Mouse (Mus musculus) lung, postnatal 10 days (tissue): Measurements from ENCODE around the gene Hmgn2.
A peak's percentile ranks its signal among the peaks of the same experiment; 100 is the strongest.
"Not testable (repeated sequence)": the region's sequence is repeated elsewhere in the genome, so short reads cannot be mapped to it uniquely, and the experiment has no call there.

Experiments
- DNase-seq: peaks from one replicate; pipeline ENCODE4 v3.0.0; 2021

Hmgn2 gene

DNA sequence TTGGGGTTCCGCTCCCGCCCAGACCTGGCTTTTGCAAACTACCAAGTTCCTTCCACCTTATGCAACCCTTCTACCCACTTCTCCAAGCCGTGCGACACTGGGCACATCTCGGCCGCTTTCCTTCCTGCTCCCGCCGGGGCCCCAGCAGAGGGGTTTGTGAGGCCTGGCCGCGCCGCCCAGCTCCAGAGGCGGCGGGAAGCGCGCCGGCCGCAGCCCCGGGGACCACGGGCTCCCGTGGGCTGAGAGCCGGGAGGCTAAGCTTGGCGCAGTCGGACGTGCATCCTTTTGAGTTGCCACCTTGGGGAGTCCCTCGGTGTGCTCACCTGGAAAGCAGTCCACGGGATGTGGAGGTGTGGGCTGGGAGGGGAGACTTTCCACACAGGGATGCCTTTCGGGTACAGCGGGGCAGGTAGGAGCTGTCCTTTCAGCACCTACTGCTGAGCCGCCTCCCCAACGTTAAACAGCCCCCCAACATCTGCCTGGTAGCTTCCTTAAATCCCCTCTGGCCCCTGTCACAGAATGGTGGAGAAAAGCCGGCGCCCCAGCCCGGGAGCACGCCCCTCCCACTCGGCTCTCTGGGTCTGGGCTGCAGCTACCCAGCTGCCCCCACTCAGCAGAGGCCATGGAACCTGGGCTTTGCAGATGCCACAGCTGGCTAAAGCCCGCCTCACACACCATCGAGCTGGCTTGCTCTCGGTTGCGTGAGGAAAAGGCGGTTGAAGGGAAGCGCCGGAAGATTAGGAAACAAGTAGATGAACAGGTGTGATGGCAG is at the start of gene Hmgn2:
TSS of gene Hmgn2 (minus strand) at position 501 of the 772 bp plus-strand sequence.
- DNase-seq: peak; percentile 62

DNA sequence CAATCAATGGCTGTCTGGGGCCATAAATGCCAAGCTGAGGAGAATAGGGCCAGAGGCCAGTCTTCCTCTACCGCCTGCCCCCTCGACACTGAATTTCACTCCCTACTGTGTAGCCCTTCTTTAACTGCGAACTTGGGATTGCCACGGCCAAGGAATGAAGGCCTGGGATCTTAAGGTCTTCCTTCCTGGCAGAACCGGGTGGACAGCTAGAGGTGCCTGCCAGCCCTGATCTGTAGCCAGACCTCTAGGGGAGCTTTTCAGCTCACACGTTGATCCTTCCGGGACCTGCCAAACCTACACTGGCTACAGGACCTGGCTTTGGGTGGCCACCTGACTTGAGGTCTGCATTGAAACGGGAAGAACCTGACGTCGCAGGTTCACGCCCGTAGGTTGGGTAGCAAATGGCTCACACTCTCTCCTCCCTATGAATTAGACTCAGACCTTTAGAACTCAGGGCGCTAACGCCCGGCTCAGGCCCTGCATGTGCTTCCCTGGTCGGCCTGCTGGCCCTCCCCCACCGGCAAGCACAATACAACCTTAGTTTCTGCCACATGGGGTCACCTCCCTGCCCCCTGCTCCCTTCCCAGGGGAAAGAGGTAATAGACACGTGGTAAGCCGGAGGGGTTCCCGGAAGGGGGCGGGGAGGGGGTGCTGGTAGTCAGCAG is 48.9 kb upstream of the Hmgn2 start:
- DNase-seq: no peak

DNA sequence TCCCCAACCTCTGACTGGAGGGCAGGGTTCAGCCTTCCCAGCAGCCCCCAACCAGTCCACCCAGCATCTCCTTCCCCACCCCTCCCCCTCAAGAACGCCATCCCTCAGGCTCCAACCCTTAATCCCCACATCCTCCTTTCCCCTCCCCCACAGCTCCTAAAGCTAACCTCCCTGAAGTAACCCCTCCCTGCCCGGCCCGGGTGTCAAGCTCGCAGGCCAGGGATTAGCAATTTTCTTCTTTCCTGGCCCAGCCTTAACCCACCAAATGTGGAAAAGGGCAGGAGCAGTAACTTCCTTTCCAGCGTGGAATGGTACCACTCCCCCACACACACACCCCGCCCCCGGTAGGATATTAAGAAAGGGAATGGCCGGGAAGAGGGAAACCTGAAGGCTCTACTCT is 48.3 kb upstream of the Hmgn2 start:
- DNase-seq: no peak

DNA sequence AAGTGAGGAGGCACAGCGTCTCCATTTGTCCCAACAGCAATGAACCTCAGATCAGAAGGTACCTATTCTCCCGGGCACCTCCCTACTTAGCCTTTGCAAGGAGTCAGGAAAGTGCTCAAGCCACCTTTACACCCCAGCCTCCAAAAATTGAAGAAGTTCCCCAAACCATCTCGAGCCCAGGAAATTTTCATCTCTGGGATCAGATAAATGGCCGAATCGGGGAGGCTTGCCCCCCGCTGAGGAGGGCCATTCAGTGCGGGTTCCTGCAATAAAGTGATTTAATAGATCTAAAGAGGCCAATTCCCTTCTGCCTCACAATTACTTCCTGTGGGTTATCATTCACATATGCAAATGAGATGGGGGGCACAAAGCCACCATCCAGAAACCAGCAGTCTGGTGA is 47.8 kb upstream of the Hmgn2 start:
- no peak for DNase-seq

DNA sequence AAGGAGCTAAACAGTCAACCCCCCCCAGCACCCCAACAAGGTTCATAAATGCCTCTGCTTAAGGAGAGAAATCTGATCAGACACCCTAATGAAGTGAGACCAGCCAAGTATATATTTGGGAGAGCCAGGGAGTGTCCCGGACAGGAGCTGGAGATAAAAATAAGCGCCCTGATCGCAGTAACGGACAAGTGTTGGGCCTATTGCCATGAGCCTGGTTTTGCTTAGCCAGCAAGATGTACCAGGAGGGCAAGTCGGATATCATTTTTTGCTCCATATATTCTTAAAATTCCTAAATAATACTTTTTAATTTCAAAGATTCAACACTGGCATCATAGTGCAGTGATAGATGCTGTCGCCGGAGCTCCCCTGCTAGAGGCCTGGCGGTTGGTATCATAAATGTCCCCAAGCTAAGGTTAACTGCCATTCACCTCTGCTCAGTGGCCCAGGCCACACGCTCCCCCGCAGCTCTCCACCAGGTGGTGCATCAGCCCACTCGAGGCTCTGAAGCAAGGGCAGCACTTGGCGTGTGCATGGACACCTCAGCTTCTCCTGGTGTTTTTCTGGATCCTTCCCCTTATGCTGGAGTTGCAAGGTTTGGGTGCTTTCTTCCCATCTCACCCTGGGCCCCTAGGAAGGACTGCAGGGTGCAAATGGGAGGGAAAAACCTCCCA is 44.5 kb upstream of the Hmgn2 start:
- DNase-seq: no peak

DNA sequence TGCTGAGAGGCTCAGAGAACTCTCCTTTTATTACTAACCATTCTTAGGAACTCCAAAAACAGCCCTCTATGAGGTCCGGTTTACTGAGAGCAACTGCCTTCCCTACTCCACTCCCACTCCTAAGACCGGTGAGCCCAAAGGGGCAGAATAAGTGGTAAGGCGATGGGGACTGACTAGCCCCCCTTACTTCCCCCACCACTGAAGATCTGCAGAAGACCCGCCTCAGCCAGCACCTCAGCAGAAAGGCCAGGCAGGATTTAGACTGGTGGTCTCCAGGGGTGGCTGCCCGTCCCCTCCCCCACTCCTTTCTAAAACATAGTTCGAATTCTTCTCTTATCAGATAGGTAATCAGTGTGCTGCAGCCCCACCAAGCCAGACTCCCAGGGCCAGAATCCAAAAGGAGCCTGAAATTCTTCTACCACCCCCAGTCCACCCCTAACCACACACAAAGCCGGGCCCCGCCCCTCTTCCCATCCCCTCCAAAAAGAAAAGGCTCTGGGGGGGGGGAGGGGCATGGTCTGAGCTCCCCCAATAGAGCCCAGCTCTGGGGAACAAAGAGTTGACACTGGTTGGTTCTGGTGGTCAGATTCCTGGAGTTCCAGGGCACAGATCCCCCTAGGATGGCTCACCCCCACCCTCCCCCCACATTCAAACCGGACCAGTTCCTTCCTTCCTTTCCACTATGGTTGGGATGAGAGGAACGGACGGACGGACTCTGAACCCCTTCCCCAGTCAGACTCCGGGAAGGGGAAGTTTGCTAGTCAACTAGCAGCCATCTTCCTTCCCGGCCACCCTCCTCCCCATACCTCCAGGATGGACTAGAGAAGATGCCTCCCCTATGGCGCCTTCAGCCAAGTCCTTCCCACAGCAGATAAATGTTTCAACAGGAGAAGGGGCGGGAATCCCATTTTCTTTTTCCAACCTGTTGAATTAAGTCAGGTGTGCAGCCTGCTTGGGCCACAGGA is 43.3 kb upstream of the Hmgn2 start:
- no peak for DNase-seq

DNA sequence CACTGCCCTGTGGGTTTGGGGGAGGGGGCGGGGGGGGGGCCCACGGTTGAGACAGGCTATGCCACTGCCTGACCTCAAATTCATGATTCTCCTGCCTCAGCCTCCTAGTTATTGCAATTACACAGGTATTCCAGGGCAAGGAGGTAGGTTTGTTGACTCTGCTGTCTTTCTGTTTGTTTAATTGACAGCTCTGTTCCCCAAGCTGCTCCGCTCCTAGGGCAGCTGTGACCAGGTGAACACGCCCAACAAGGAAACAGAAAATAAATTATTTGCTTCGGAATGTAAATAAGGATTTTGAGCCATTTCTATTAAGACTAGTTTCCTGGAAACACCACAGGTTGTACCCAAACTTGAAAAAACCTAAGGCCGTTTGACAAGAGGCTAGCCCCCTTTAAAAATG is 41.3 kb upstream of the Hmgn2 start:
- no peak for DNase-seq

DNA sequence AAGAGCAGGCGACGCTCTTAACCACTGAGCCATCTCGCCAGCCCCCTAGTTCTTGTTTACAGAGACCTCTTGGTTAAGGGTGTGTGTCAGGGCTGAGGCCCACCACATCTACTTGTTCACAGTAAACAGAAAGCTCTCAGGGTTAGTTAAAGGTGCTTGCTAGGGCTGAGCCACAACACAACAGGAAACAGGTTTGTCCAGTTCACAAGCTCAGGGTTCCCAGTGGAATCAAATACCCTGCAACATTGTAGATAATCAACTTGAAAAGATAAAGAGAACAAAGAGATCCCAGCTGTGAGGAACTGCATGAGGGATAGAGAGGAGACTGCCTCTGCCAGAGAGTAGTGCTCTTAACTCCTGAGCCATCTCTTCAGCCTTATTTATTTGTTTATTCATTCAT is 38.4 kb upstream of the Hmgn2 start:
- no peak for DNase-seq

DNA sequence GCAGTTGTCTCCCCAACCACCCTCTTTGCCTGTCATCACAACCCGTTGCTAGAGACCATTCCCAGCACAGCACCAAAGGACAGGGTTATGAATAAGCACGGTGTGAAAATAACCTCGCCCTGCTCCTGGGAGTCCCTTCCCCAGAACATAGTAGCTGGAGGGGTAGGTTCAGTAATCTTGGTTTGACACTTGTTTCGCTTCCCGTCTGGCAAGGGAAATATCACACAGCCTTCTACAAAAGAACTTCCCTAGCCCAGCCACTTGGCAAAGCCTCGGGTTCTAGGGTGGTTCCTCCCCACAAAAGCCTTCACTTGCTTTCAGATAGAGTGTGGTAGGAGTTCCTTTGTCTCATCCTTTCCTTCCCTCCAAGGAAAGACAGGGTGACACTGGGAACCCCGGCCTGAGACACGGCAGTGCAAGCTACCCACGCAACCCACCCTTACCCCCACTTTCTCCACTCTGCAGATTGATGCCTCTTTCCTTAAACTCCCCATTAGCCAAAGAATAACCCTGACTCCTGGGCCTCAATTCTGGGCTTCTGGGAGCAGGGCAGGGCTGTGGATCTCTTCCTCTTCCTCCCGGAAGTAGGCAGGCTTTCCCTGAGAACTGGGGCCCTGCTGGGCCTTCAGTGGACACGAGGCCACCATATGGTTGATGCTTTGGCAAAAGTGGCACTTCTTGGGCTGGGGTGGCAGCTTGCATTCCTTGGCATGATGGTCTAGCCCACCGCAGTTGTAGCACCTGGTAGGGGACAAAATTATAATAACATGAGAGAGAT is 37.3 kb upstream of the Hmgn2 start:
- DNase-seq: no peak

DNA sequence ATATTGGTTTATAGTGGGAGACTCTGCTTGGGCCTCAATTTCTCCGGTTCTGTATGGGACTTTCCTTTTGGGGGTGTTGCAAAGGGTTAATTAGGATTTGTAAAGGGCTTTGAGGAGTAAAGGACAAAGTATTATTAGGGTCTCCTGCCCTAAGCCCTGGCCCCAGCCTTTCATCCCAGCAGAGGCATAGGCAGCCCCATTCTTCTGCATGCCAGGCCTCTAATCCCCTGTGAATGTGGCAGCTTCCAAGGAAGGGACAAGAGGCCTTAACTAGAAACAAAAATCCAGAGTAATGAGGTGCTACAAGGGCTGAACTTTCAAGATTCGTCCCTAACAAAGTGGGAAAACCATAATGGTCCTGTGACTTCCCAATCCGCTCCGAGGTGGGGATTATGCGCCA is 34.5 kb upstream of the Hmgn2 start:
- no peak for DNase-seq

DNA sequence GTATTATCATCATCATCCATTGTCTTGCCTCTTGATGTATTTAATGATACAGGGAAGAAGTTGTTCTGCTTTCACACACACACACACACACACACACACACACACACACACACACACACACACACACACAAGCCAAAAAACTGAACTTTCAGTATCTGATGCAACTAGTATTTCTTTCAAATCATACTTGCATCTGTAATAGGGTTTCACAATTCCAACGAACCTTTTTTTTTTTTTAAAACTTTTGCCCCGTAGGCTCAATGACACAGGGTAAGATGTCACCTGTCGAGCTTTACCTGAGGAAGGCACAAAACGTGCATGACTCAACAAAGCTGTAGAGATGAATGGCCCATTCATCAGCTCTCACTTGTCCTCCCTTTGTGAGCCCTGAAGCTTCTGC is 33.8 kb upstream of the Hmgn2 start:
- no peak for DNase-seq

DNA sequence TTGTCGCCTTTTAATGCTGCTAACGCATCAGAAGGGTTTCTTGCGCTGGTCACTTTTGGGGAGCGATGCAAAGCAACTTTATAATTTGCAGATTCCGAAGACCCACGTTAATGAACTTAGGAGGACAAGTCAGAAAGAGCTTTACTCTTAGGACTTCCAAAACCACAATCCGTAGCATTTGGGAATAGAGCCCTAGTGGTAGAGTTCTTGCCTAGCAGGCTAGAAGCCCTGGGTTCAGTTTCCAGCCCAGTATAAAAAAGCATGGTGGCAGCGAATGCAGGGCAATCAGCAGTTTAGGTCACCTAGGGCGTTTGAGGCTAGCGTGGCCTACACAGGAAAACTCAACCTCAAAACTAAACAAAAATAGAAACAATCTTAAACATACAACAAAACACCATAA is 33.3 kb upstream of the Hmgn2 start:
- no peak for DNase-seq

DNA sequence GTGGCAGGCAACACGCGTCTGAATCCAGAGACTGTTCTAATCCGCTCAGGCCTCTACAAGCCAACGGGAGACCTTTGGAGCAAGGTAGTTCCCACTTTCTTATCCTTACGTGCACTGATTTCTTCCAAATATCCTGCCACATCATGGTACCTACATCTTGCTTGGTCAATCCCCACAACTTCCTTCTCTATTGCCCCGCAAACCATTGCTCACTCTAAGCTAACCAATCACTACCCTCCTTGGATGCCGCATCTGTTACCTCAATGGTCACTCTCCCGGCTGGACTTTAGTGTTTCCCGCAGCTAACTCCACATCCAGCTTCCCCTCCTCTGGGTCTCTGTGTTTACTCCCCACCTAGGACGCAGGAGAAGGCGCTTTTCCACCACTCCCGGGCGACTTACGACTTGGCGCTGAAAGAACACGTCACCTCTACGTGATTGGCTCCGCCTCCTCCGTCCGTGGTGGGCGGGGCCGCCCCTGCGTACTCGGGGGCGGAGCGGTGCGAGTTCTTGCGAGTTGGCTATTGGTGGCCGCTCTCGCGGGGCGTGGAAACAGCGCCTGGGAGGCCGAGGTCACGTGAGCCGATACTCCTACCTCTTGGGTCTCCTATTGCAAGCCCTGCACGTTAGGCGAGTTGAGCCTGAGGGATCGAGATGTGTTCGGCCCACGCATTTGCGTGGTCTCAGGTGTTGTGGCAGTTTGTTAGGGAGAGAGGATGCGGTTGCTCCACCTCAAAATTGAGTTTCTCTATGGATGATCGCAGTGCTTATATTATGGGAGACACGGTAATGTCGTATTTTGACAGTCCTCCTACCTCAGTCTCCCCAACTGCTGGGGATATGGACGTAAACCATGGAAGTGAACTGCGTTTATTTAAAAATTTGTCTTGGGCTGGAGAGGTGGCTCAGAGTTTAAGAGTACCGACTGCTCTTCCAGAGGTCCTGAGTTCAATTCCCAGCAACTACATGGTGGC is 32.3 kb upstream of the Hmgn2 start, which contains the start of gene Dhdds:
TSS of gene Dhdds (minus strand) at position 453 of the 973 bp plus-strand sequence.
- DNase-seq: peak; percentile 97

DNA sequence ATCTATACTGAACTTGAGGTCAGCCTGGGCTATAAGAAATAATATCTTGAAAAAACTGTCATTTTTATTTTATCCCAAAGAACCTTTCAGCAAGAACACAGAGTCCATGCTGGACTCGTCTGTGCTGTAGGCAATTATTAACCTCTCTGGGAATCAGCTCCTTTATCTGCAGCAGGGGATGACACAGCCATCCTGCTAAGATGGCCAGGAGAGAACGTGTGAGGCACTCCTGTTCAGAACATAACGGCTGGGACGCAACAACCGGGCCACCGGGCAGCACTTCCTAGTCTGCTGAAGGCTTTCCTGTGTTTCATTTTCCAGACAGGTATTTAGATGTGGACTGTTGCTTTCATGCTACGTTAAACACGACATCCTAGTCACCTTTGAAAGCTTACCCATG is 26.2 kb upstream of the Hmgn2 start:
- no peak for DNase-seq

DNA sequence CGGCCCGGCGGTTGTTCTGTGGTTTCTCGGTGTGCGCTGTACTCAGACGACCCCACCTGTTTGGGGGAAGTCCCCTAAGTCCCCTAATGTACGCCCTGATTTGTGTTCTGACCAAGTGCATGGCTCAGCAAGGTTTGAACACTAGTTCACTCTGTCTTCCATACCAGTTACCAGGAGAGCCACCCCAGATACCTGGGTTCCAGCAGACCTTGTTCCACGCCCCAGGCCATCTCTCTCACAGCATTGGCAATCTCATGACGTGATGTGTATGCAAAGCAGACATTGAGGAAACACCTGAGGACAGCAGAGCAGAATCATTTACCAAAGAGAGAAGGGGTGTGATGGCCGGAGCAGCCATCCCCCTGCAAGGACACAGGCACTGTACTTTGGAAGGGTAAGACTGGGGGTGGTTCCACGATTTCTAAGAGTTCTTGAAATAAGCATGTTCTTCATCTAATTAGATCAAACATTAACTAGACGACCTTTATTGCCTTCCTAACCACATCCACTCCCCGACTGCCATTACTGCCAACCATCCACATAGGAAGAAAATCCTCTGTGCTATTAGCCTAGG is 22.7 kb upstream of the Hmgn2 start:
- no peak for DNase-seq

DNA sequence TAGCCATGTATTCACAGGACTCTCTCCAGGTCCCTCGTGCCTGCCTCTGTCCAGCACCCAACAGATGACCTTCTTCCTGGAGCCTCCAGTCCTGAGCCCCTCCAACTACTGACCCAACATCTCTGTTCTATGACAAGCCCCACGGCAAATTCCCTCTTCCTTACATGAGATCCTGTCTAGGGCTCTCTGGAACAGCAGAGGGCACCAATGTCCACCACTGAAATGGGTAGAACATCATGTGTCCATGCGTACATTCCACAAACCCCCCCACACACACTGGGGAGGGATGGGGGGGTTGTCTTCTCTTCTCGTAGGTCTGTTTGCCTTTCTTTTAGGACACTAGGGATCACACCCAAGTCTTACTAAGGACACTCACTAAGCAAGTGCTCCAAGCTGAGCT is 21.6 kb upstream of the Hmgn2 start:
- DNase-seq: no peak

DNA sequence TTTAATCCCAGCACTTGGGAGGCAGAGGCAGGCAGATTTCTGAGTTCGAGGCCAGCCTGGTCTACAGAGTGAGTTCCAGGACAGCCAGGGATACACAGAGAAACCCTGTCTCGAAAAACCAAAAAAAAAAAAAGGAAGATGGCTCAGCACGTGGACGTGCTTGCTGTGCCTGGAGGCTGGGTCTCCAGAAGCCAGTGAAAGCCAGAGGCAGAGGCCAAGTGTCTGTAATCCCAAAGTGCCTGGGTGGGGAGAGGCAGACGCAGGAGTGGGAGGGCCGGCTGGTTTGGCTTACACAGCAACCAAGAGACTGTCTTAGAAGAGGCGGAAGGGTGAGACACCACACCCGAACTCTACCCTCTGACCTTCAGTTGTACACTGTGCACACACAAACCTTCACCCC is 19.8 kb upstream of the Hmgn2 start:
- DNase-seq: not testable (repeated sequence)

DNA sequence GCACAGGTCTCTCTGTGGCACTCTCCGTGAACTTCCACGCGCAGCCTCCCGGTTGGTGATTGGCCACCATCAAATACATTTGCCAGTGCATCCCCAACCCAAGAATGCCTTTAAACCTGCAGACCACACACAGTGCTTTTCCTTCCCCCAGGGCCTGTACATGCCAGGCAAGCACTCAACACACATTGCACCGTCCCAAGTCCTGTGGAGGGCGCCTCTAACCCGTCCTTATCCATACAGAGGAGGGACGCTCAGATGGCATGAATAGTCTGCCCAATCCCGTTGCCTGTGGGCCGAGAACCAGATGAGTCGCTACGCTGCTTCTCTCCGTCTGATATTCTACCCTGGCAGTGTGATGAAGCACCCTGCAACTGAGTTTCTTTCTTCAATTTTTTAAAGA is 14.5 kb upstream of the Hmgn2 start:
- no peak for DNase-seq

DNA sequence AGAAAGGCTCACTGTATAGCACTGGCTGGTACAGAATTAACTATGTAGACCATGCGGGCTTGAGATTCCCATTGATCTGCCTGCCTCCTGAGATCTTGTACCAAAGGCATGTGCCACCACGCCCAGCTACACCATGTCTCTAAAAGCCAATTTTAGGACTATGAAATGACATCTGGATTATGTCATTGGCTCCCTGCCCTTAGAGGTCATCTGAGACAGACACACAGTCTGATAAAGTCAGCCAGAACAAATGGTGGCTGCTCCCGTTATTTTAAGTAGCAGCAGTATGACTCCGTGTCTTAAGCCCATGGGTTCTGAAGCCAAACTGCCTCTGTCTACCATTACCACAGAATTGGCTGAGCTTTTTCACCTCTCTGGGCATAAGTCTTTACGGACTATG is 12.0 kb upstream of the Hmgn2 start:
- no peak for DNase-seq

DNA sequence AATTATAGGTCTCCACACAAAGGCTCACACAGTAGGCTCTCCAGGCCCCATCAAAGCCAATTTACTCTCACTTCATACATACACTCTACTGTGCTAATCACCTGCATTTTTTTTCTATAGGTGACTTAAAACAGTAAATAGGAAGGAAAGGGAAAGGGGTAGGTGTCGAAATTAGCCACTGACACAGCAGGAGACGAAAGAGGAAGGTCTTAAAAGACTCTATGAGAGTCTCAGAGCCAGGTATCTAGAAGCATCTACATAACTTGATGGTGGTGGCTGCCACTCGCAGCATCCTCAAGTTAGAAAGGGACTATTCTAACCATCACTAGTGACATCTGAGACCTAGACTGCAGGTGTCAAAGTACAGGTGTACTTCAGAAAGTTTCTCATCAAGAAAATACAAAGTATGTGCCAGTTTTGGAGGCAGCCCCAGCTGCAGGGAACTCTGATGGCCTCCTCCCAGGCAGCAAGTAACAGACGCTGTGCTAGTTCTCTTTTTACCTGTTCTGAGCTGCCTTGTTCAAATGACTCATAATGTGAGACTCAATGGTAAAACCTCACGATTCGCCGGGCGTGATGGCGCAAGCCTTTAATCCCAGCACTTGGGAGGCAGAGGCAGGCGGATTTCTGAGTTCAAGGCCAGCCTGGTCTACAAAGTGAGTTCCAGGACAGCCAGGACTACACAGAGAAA is 9.7 kb upstream of the Hmgn2 start:
- no peak for DNase-seq
